Mouse (Mus musculus) stomach, postnatal 0 days (tissue): ENCODE data around the gene Epha6.

Experiments
- CTCF ChIP-seq: IDR thresholded peaks from 2 replicates; pipeline ENCODE4 v1.5.1; 2016; ENCODE audit warnings: antibody characterized with exemption, low read depth, mild to moderate bottlenecking, moderate library complexity
- EP300 ChIP-seq: optimal IDR thresholded peaks from 2 replicates; pipeline ENCODE3; 2016; ENCODE audit warnings: antibody characterized with exemption

DNA sequence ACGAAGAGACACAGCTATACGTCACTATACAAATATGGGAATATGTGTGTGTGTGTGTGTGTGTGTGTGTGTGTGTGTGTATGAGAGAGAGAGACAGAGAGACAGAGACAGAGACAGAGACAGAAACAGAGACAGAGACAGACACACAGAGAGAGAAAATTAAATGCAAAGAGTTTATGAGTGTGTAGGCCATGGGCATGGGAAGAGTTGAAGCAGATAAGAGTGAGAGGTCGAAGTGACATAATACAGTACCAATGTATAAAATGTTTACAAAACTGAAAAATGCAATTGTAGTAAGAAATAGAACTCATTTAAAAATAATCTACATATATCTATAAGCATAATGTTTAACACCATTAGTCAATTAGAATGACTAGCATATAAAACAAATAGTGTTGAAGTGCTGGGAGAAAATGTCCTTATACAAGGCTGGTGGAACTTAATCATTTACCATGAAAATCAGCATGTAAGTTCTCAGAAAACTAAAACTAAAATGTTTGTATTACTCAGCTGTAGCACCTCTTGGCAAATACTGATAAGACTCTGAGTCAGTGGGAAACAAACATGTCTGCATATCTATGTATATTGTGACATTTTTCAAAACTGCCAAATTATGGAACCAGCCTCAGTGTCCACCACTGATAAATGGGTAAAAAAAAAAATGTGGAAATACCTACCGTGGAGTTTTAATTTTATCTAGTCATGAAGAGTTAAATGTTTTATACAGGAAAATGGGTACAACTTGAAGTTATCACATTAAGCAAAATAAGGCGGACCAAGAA is 371.2 kb downstream of the Epha6 start:
- TF ChIP-seq CTCF (no peak), EP300 (no peak)
